Mouse (Mus musculus): ENCODE measurements around the gene Ccm2.
A peak's percentile ranks its signal among the peaks of the same experiment; 100 is the strongest.

The Ccm2 gene

GRCm38 (mm10) chr11:6546205-6547013, at the start of gene Ccm2:
Gene Ccm2, plus strand, starts transcription at chr11:6546887.
- peak; percentile 96 for DNase-seq (ENCODE audit: low read depth, low spot score)

- DNase-seq (ENCODE audit: low read depth, low spot score): no peak
Observed at GRCm38 (mm10) chr11:6497311-6497948, 49.3 kb upstream of the Ccm2 start.

GRCm38 (mm10) chr11:6502506-6502905, 44.2 kb upstream of the Ccm2 start:
- DNase-seq (ENCODE audit: low read depth, low spot score): no peak

- DNase-seq (ENCODE audit: low read depth, low spot score): no peak
Observed at GRCm38 (mm10) chr11:6504226-6504625, 42.5 kb upstream of the Ccm2 start.

- no peak for DNase-seq (ENCODE audit: low read depth, low spot score)
Observed at GRCm38 (mm10) chr11:6504689-6505088, 42.0 kb upstream of the Ccm2 start.

- DNase-seq (ENCODE audit: low read depth, low spot score): no peak
Observed at GRCm38 (mm10) chr11:6506516-6506915, 40.2 kb upstream of the Ccm2 start.

- DNase-seq (ENCODE audit: low read depth, low spot score): no peak
Observed at GRCm38 (mm10) chr11:6508269-6508876, 38.3 kb upstream of the Ccm2 start.

- no peak for DNase-seq (ENCODE audit: low read depth, low spot score)
Observed at GRCm38 (mm10) chr11:6514837-6515236, 31.9 kb upstream of the Ccm2 start.

- peak; percentile 66 for DNase-seq (ENCODE audit: low read depth, low spot score)
Observed at GRCm38 (mm10) chr11:6519491-6520033, 27.1 kb upstream of the Ccm2 start.

GRCm38 (mm10) chr11:6520507-6521173, 26.0 kb upstream of the Ccm2 start, which contains the start of gene Myo1g:
Gene Myo1g, minus strand, starts transcription at chr11:6520965.
- no peak for DNase-seq (ENCODE audit: low read depth, low spot score)

GRCm38 (mm10) chr11:6522782-6523525, 23.7 kb upstream of the Ccm2 start:
- DNase-seq (ENCODE audit: low read depth, low spot score): no peak

GRCm38 (mm10) chr11:6523662-6524088, 23.0 kb upstream of the Ccm2 start:
- DNase-seq (ENCODE audit: low read depth, low spot score): peak; percentile 83

- DNase-seq (ENCODE audit: low read depth, low spot score): peak; percentile 47
Observed at GRCm38 (mm10) chr11:6524165-6524879, 22.4 kb upstream of the Ccm2 start.

GRCm38 (mm10) chr11:6524880-6525238, 21.8 kb upstream of the Ccm2 start:
- DNase-seq (ENCODE audit: low read depth, low spot score): peak; percentile 43

GRCm38 (mm10) chr11:6525241-6525640, 21.4 kb upstream of the Ccm2 start:
- peak; percentile 77 for DNase-seq (ENCODE audit: low read depth, low spot score)

- DNase-seq (ENCODE audit: low read depth, low spot score): peak; percentile 62
Observed at GRCm38 (mm10) chr11:6526526-6527255, 20.0 kb upstream of the Ccm2 start.

GRCm38 (mm10) chr11:6527256-6528185, 19.2 kb upstream of the Ccm2 start:
- DNase-seq (ENCODE audit: low read depth, low spot score): peak; percentile 60

GRCm38 (mm10) chr11:6528186-6529006, 18.3 kb upstream of the Ccm2 start:
- peak; percentile 97 for DNase-seq (ENCODE audit: low read depth, low spot score)

Measured in R1 (cell line).